Mouse (Mus musculus) retina, adult 2 months (tissue): ENCODE results near the gene Tle6.
A peak's percentile ranks its signal among the peaks of the same experiment; 100 is the strongest.

Experiments
- DNase-seq: peaks from one replicate; pipeline ENCODE4 v3.0.0-alpha.2; 2012; ENCODE audit warnings: low read depth, low spot score

The Tle6 gene

GRCm38 (mm10) chr10:81592631-81593030, 8.2 kb downstream of the Tle6 start:
- DNase-seq = no peak

- DNase-seq = no peak
These were observed 9.0 kb downstream of the Tle6 start for GRCm38 (mm10) chr10:81591846-81592245.

GRCm38 (mm10) chr10:81588739-81589138, 12.1 kb downstream of the Tle6 start:
- DNase-seq = no peak

GRCm38 (mm10) chr10:81583347-81583746, 17.5 kb downstream of the Tle6 start:
- no peak for DNase-seq

- no peak for DNase-seq
These were observed 20.3 kb downstream of the Tle6 start for GRCm38 (mm10) chr10:81580441-81581070.

DNA sequence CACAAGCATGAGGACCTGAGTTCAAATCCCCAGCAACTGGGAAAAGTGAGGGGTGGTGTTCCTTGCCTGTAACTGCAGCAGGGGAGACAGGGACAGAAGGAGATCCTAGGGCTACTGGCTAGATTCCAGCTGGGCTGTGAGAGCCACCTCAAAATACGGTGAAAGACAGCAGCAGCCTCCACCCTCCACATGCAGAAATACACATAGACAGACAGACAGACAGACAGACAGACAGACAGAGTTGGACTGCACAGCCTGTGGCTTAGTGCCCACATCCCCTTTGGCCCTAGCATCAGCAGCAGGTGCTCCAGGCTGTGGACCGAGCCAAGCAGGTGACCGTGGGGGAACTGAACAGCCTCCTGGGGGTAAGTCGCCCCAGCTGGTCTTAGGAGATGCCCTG, 20.9 kb downstream of the Tle6 start:
- no peak for DNase-seq

DNA sequence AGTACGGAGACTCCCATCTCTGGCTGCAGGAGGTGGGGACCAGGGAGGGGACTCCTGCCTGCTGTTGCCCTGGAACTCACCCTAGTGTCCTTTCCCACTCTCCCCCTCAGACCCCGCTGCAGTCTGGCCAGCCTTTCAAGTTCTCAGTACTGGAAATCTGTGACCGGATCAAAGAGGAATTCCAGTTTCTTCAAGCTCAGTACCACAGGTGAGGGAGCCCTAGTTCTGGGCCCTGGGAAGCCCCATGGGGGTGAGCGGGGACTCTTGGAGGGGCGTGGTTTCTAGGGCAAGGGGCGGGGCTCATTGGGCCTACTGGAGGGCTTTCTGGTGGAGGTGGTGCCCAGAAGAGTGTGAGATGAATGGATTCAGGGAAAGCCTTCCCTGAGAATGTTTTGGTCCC, 25.2 kb downstream of the Tle6 start:
- no peak for DNase-seq

DNA sequence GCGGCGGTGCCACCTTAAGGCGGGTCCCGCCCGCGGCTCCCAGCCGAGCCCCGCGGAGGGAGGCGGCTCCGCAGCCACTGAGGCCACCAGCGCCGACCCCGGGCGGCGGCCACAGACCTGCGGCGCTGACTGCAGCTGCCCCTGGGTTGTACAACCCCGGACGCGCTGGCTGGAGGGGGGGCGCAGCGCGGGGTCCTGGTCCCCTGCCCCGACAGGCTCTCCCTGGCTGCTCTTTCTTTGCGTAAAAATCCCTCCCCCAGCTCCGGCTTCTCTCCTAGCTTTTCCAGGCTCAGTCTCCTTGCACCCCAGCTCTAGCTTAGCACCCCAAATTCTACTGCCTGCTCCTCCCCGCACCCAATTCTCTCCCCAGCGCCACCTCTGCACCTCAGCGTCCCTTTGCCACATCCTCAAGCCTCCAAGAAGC, 25.7 kb downstream of the Tle6 start:
- DNase-seq = no peak

DNA sequence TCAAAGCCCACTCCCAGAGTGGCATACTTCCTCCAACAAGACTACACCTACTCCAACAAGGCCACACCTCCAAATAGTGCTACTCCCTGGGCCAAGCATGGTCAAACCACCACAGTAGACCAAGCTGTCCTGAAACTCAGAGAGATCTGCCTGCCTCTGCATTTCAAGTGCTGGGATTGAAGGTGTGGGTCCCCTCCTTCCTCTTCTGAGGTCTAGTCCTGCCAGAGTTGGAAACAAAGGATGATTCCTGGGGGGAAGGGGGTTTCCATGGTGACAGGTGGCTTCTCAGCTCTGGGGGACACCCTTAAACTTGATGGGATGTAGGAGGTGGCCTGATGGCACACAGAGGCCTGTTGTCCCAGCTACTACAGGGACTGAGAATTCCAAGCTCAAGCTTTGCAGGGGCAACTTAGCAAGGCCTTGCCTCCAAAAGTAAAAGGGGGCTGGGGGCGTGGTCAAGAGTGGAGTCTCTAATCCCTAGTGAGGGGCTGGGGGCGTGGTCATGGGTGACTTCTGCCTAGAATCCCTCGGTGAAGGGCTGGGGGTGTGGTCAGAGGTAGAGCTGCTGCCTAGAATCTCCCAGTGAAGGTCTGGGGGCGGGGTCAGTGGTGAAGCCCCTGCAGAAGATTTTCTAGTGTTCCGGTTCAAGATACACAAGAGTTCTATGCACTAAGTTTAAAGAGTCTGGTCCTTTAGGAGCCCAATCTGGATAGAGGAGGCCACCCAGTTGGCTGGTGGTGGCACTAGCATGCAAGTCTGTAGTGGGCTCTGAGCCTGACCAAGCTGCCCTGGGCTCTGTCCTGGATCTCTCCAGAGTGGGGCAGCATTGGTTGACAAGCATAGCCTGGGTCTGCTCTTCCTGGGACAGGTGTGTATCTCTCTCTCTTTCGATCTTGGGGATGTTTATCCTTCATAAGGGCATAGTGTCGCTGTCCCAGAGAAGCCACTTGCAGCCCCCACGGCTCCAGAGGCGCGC, 26.5 kb downstream of the Tle6 start, which contains the start of gene Tle2:
Gene Tle2, plus strand, starts transcription at position 481 of the 976 bp plus-strand sequence.
- no peak for DNase-seq

DNA sequence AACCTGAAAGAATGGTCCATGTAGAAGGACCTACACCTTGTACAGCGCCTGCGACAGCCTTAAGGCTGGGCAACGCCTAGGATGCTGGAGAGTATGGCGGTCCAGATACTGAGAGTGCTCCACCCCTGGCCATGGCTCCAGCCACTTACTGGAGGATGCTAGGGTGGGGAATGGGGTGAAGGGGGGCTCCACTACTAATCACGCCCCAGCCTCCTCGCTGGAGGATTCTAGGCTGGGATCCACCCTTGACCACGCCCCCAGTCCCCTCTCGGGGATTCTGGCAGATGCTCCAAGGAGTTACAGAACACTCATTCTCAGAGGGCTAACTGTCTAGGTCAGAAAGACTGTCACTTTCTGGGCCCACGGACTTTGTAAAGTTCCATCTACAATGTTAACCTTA, 27.9 kb downstream of the Tle6 start:
- no peak for DNase-seq

- DNase-seq = no peak
These were observed 28.7 kb downstream of the Tle6 start for GRCm38 (mm10) chr10:81572133-81572671.

GRCm38 (mm10) chr10:81571501-81571876, 29.4 kb downstream of the Tle6 start:
- peak; percentile 94 for DNase-seq

DNA sequence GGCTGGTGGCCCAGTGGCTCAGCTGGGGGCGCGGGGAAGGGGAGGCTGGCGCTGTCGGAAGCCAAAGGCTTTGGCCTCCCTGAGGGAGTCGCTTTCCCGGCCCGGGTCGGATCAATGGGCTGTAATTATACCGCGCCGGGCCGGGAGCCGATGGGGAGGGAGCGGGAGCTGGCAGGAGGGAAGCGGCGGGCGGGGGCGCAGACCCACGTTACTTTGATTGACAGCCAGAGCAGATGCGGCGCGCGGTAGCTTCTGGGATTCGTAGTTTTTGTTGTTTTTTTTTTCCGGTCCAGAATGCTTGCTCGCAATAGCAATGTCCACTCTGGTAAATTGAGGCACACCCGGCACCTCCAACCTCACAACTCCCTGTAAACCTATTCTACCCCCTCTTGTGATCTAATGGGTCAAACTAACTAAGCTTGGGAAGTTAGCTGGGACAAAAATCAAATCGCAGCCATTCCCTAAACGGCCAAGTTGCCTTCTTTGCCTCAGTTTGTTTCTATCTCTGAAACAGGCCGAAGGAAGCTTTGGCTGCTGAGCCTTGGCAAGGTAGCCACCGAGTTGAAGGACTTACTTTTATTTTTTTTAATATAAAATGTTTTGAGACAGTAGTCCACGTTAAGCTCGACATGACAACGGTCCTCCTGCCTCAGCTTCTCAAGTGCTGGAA, 29.9 kb downstream of the Tle6 start:
- DNase-seq = peak; percentile 86

GRCm38 (mm10) chr10:81570238-81570800, 30.6 kb downstream of the Tle6 start:
- no peak for DNase-seq

DNA sequence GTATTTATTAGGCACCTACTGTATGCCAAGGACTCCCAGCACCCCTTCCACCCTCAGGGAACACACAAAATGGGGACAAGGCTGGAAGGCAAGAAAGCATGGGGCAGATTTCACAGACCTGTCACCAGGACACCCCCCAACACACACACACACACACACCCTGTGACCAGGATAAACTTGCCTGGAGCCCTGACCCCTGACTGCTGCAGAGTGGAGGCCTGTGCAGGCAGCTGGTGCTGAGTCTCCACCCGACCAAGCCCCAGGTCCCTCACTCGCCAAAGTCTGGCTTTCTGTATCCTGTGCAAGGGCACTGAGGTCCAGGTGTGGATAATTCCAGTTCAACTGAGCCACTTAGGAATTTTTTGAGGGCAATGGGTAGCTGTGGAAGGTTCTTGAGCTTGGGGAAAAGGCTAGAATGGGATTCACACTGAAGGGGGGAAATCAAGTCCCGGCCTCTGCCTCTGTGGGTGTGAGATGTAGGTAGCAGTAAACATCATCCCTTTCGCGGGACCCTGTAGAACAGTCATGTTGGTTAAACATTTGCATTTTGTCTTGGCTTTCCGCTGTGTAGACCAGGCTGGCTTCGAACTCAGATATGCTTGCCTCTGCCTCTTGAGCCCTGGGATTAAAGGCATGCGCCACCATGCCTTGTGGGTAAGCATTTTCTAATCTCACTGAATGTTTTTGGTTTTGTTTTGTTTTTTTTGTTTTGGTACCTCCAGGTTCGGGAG, 31.2 kb downstream of the Tle6 start:
- DNase-seq = no peak

GRCm38 (mm10) chr10:81568381-81569191, 32.3 kb downstream of the Tle6 start:
- no peak for DNase-seq

DNA sequence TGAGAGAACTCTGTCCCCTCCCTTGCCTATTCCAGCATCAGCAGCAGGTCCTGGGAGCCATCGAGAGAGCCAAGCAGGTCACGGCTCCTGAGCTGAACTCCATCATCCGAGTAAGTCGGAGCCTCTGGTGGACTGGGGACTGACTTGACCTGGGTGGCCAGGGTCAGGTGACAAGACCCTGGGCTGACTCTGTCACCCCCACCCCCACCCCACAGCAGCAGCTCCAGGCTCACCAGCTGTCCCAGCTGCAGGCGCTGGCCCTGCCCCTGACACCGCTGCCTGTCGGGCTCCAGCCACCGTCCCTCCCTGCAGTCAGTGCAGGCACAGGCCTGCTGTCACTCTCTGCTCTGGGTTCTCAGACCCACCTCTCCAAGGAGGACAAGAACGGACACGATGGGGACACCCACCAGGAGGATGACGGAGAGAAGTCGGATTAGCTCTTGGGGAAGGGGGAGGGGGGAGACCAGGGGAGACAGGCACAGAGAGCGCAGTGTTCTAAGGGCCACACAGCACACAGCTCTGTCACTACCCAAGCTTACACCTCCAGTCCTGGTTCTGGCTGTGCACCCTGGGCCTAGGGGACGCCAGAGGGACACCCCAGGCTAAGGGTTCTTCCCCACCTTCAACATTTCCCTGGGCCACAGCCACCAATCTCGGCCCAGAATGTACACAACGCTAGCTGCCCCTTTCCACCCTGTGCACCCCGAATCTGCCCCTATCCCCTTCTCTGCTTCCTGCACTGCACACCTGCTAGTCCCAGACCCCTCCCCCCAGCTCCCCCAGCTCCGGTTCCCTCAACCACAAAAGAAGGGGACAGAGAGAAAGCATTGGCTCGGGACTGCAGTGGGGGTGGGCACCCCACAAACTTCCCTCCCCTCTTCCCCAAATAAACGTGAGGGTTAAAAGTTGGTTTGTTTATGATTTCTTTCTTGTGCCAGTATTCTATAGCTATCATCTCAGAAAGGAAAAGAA, 35.3 kb downstream of the Tle6 start:
- DNase-seq = no peak

DNA sequence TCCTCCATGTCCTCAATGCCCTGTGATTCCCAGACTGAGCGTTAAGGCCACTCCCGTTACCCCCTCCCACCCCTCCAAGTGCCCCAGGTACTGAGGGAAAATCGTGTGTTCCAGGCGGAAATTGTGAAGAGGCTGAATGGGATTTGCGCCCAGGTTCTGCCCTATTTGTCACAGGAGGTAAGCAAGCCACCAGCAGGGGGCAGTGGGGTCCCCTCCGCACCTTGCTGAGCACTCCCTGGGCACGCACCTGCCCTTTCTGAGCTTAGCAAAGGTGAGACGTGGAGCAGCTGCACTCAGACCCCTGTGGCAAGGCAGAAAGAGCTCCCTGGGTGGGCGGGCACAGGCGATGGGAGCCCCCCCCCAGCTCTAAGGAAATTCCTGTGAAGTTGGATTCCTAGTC, 36.1 kb downstream of the Tle6 start:
- DNase-seq = no peak

- DNase-seq = no peak
These were observed 36.7 kb downstream of the Tle6 start for GRCm38 (mm10) chr10:81564216-81564615.
